Mouse (Mus musculus) heart, postnatal 36 days (tissue): ENCODE data around the gene Gm2237. TPM values are rescaled to one million over a fixed set of nuclear protein-coding genes. Genes with fewer than 3 reads are reported as not detected.
A peak's percentile ranks its signal among the peaks of the same experiment; 100 is the strongest.
"Not testable (repeated sequence)": the region's sequence is repeated elsewhere in the genome, so short reads cannot be mapped to it uniquely, and the experiment has no call there.

Source experiments
- DNase-seq, 2 experiments: peaks; one replicate each; pipeline ENCODE4 v3.0.0; 2021 to 2022
- intact Hi-C: fragments of 180-260 bp; cut with DNase I; formaldehyde crosslinking; loops from one replicate; pipeline ENCODE4 v1.15.1; 2025
- total RNA-seq, 2 experiments: library from RNA; stranded (reverse); gene quantifications; 2 replicates each; pipeline ENCODE4 v1.2.3; 2021

Gm2237 gene
- under 1 TPM; 0.33 to 0.43 TPM for total RNA-seq

DNA sequence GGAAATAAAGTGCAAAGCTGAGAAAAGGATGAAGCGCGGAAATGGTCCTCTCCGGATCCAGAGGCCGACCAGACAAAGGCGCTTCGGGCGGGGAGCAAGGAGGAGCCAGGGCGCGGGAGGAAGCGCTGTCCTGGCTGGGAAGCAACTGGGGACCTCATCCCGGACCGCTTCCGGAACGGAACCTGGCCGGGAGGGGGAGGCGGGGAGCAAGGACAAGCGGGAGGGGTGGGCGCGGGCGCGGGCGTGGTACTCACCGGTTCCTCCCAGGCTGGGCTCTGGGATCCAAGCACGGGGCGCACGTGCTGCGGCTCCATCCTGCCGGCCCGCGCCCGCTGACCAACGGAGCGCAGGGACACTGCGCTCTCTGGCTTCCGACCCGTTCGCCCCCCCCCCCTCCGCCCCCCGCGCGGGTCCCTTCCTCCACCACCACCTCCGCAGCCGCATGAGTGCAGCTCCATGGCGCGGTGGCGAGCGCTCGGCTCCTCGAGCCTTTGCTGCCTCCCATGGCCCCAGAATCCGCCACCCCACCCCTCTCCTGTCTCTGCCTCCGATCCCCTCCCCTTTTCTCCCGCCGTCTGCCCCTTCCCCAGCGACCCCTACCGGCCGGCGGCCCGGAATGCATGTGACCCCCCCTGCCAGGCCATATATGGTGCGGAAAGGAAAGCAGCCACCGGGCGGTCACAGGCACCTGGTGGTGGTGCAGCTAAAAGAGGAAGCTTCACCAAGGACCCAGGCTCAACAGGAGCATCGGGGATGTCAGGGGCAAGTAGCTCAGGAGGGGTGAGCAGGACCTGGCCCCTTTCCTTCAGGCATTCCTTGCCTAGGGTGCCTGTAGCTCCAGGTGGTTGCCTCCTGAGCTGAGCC lies at the start of gene Gm2237:
Gene Gm2237, minus strand, starts transcription at position 332 of the 864 bp plus-strand sequence.
- intact Hi-C loops = not testable (repeated sequence)
- DNase-seq = peak; percentile 39 to 48

DNA sequence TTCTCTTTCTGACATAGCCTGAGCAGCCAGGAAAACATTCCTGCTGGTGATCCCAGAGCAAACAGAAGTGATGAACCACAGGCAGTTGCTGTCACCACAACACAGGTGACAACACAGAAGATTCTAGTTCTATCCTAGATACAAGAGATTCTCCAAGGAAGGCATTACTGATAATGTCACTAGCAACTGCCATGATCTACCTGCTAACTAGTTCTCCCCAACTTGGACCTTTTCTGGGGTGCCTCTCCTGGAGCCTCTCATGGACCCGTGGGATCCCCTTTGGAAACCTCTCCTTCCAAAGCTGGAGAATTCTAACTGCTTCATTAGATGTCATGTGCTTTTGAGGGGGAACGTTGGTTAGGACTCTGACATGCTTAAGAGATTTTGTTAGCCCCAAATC lies 17.5 kb upstream of the Gm2237 start, which contains the start of gene Gm5458:
Gene Gm5458, minus strand, starts transcription at position 101 of the 400 bp plus-strand sequence.
- DNase-seq, intact Hi-C loops: not testable (repeated sequence)

DNA sequence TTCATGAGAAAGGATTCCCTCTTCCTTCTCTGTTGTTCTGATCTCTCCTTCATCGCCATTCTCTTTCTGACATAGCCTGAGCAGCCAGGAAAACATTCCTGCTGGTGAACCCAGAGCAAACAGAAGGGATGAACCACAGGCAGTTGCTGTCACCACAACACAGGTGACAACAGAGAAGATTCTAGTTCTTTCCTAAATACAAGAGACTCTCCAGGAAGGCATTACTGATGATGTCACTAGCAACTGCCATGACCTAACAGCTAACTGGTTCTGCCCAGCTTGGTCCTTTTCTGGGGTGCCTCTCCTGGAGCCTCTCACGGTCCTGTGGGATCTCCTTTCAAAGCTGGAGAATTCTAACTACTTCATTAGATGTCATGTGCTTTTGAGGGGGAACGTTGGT lies 35.1 kb downstream of the Gm2237 start, which contains the start of gene Gm2244:
Gene Gm2244, minus strand, starts transcription at position 101 of the 400 bp plus-strand sequence.
- intact Hi-C loops, DNase-seq: not testable (repeated sequence)

Other genes starting within 250 kb of the Gm2237 start
- gene Gm21738, start 166.2 kb downstream of the Gm2237 start, total RNA-seq = not detected
- gene Gm2244, start 35.2 kb downstream of the Gm2237 start, total RNA-seq = not detected
- gene Gm5458, start 17.4 kb upstream of the Gm2237 start, total RNA-seq = not detected
- 10 to 100 TPM; 35.0 to 36.3 TPM for gene Nid2, start 166.1 kb upstream of the Gm2237 start, total RNA-seq
- gene Rtraf, start 238.7 kb upstream of the Gm2237 start, total RNA-seq = 10 to 100 TPM; 71.0 to 75.8 TPM